11 mouse cellular contexts compared by ENCODE assay signal in the genomic region with DNA sequence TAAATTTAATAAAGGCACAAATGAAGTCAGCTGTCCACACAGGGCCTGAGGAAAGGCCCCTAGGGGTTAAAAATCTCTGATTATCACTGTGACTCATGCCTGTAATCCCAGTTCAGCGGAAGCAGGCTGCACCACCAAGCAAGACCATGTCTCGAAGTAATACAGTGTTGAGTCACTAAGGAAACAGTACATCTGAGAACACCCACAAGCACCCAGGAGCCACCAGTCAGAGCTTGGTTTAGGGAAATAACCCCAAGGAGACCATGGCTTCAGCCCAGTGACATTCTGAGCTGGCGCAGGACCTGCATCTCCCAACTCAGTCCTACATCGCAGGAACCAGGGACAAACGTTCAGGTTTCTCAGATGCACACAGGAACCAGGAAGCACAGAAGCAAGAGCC. TPM values are rescaled to one million over a fixed set of nuclear protein-coding genes. Genes with fewer than 3 reads are reported as not detected.
DNase-seq lines count a peak whose midpoint lies in the region; ATAC-seq lines count a peak whose summit lies in the region.
"Had no signal": no experiment of that assay in that cellular context is flagged by ENCODE, and none has a peak within 500 bp of the region (broad histone marks: within the 10 kb centered on the region; RNA-seq: fewer than 3 reads in every experiment).

No protein-coding gene starts in this region.

- DNase-seq in frontal cortex, postnatal 10 days (ENCODE audit: low spot score in 2 of 2): no peak
- DNase-seq in urinary bladder, adult 2 months (ENCODE audit: low spot score): peak; percentile 36
- no peak for DNase-seq in urinary bladder, postnatal 4 days (ENCODE audit: low spot score in 2 of 2)
- DNase-seq in heart, postnatal 4 days: peak; percentile 21
- DNase-seq in urinary bladder, postnatal 36 days (ENCODE audit: low spot score in 2 of 2): peak; percentile 40 to 66
- DNase-seq in embryo, embryonic 10 days (ENCODE audit: low spot score): no peak
- no peak for DNase-seq in layer of hippocampus, adult 9-10 months (ENCODE audit: low spot score)
- DNase-seq: kidney, postnatal 25 days; lung, embryonic 14.5 days had no signal

- peak; percentile 73 for ATAC-seq in frontal cortex, adult (ENCODE audit: low TSS enrichment)
- ATAC-seq: hindbrain, postnatal 0 days had no signal

RNA-seq across cellular contexts. Expression of a gene that starts 17.5 kb away (rescaled TPM):
- 9.5 and 12.2 TPM in 2 replicates for polyA plus RNA-seq in urinary bladder, adult 2 months (2012; rRNA removed)
- total RNA-seq in heart, postnatal 4 days (2021): 10 to 100 TPM; 22.1 to 25.6 TPM

Comparison
In these comparisons a context has a peak if more than half of its experiments do, and no peak if none do; other contexts are left out.
1. DNase-seq: peak in urinary bladder, adult 2 months (single experiment), heart, postnatal 4 days (single experiment) and urinary bladder, postnatal 36 days (2 of 2); none in frontal cortex, postnatal 10 days (0 of 2), urinary bladder, postnatal 4 days (0 of 2), embryo, embryonic 10 days (single experiment) and layer of hippocampus, adult 9-10 months (single experiment).